Mouse (Mus musculus) brain, adult 2 months (tissue): ENCODE data around the gene Acot3.
"Not testable (repeated sequence)": the region's sequence is repeated elsewhere in the genome, so short reads cannot be mapped to it uniquely, and the experiment has no call there.

Source experiments
- DNase-seq: peaks from one replicate; pipeline ENCODE4 v3.0.0; 2011; ENCODE audit warnings: low read depth, low spot score

Acot3 gene

DNA sequence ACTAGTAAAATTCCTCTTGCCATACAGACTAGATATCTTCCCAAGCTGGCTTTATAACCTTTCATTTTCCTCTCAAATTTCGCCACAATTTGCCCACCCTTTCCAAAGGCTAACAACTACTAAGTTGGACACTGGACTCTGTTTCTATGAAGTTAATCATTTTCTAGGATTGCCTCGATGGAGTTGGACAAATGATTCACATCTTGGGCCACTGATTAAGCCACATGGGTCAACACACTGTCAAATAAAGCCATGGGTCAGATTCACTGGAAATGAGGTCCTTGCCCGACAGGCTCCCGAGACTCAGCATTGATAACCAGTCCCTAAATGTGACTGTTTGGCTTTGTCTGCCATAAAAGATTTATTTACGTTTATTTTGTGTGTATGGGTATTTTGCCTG, 9.7 kb upstream of the Acot3 start:
- no peak for DNase-seq

- no peak for DNase-seq
Observed at GRCm38 (mm10) chr12:84044045-84044444, 7.9 kb upstream of the Acot3 start.

- DNase-seq, result no peak
Observed at GRCm38 (mm10) chr12:84046906-84047305, 5.0 kb upstream of the Acot3 start.

DNA sequence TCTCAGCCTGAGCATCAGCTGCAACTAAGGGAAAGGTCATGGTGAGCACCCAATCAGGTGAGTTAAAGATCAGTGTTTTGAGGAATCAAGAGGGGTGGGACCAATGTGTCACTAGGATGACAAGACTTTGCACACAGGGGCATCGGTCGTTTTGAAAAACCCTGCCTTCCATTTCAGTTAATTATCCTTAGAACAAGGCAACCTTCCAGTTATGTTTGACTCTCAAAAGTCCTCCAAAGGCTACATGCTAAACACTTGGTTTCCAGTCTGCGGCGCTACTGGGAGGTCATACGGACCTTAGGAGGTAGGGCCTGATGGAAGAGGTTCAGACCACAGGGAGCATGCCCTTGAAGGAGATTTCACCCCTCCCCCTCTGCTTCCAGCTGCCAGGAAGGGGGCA, 1.2 kb upstream of the Acot3 start:
- DNase-seq, result not testable (repeated sequence)

GRCm38 (mm10) chr12:84052609-84053008, 665 bp downstream of the Acot3 start:
- peak; percentile 7 for DNase-seq

DNA sequence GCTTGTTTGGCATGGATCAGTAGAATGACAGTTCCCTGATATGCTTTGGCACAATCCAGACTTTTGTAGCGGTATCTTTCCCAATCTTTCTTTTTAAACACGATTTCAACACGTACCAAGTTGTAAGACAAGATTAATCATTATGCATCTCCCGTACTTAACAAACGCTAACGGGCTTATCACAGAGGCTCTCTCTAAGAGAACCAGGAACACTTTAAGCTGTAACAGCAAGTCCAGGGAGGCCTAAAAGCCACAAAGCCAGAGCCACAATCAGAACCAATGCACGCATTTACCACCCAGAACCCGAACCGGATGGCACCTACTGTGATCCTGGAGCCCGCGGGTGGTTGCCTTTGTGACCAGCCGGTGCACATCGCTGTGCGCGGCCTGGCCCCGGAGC, 1.2 kb downstream of the Acot3 start:
- DNase-seq, result peak; percentile 25

- DNase-seq, result peak; percentile 64
Observed at GRCm38 (mm10) chr12:84053679-84054391, 1.9 kb downstream of the Acot3 start.

DNA sequence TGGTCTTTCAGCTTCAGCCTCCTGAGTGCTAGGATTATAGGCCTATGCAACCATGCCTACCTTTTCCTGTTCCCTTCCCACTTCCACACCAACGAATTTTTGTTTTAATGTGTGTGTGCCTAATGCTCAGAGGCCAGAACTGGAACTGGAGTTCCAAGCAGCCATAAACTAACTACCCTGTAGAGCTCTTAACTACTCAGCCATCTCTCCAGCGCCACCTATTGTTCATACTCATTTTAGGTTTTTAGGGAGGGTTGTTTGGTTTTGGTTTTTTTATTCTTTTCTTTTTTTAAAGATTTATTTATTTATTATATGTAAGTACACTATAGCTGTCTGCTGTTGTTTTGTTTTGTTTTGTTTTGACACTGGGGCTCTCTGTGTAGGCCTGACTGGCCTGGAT, 9.0 kb downstream of the Acot3 start:
- peak; percentile 62 for DNase-seq

- no peak for DNase-seq
Observed at GRCm38 (mm10) chr12:84062336-84062735, 10.4 kb downstream of the Acot3 start.

GRCm38 (mm10) chr12:84063228-84063627, 11.3 kb downstream of the Acot3 start:
- DNase-seq, result peak; percentile 12

DNA sequence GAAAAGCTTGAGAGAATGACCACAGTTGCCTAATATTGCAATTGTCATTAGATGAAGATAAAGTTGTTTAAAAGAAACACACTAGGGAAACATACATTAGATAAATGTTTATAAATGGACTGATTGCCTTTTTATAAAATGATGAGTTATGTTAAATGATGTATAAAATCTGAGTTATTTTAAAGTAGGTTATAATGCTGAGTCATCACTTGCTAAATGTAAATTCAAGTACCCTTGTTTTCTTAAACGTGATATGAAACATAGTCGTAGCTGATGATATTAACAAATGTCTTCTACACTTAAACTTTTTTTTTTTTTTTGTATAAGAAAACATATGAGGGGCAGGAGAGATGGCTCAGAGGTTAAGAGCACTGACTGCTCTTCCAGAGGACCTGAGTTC, 11.9 kb downstream of the Acot3 start:
- no peak for DNase-seq

- no peak for DNase-seq
Observed at GRCm38 (mm10) chr12:84064621-84065020, 12.7 kb downstream of the Acot3 start.

- no peak for DNase-seq
Observed at GRCm38 (mm10) chr12:84067752-84068151, 15.8 kb downstream of the Acot3 start.

DNA sequence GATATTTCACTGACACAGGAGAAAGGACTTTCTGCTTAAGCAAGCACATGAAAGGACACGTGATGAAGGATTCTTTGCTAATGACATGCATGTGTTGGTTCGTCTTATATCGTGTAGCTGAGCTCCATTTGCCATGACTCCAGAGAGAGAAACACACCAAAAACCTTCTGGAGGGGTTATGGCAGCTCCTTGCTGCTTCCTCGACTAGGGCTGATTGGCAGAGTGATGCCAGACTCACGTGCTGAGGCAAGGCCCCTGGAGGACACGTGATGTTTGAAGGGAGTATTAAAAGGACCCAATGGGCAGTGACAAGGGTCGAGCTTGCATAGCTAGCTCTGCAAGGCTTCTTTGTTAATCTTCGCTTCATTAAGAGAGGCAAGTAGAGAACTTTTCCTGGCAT, 16.4 kb downstream of the Acot3 start:
- DNase-seq, result no peak

DNA sequence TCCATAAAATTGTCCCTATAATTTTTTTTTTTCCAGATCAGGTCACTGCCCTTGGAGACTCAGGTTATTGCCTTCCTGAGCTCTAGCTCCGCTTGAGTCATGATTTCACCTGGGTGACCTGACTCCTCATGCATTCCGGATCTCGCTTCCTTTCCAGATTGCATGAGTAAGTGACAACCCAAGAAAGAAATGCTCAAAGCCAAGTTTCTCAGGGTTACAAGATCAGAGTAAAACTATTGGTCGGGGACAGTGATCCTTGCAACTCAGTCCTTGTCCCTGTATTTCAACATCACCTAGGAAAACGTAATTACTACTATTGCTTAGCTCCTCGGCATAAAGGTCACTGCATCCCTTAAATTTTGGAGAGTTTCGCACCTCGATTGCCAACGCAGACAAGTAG, 17.0 kb downstream of the Acot3 start, which contains the start of gene Acot5:
Gene Acot5, plus strand, starts transcription at position 340 of the 400 bp plus-strand sequence.
- no peak for DNase-seq

- DNase-seq, result not testable (repeated sequence)
Observed at GRCm38 (mm10) chr12:84069582-84069981, 17.6 kb downstream of the Acot3 start.

DNA sequence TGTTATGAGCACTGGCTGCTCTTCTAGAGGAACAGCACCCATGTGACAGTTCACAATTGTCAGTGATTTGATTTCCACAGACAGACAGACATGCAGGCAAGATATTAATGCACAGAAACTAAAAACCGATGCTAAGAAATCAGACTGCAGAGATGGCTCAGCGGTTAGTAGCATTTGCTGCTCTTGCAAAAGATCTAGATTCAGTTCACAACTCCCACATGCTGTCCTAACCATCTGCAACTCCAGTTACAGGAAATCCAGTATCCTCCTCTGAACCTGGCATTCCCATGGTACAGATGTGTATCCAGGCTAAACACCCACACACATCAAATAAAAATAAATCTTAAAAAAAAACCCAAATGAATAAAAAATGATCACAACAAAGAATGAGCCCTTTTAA, 19.8 kb downstream of the Acot3 start:
- DNase-seq, result peak; percentile 89

GRCm38 (mm10) chr12:84077371-84077990, 25.5 kb downstream of the Acot3 start:
- no peak for DNase-seq

DNA sequence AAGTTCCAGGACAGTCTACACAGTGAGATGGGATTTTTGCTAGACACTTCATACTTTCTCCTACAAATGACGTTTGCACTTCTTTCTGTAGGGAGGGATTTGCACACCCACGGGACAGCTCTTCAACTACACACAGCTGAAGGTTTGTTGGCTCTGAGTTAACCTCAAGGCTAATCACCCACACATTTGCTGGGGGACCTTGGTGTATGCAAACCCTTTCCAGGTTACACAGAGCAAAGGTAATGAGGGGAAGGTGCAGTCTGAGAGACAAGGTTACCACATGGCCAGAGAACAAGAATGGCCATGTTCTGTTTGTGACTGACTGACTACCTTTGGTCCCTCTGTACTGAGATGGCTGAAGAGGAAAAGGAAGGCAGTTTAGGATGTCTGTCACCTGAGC, 31.9 kb downstream of the Acot3 start:
- DNase-seq, result no peak

DNA sequence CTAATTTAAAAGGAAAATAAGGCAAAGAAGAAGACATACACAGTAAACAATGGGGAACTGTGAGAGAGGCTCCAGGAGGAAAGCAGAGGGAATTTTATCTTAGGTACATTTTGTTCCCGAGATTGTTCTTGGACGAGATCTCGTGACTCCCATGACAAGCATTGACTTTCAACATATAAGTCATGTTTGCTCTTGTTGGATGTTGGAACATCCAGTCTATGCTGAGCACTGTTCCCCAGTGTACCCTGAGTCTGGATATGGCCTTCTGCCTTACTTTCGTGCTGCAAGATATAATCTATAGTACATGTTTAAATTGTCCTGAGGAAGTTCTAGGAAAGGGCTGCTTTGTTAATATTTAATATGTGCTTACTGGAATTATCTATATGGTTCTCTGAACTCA, 32.6 kb downstream of the Acot3 start:
- DNase-seq, result no peak

DNA sequence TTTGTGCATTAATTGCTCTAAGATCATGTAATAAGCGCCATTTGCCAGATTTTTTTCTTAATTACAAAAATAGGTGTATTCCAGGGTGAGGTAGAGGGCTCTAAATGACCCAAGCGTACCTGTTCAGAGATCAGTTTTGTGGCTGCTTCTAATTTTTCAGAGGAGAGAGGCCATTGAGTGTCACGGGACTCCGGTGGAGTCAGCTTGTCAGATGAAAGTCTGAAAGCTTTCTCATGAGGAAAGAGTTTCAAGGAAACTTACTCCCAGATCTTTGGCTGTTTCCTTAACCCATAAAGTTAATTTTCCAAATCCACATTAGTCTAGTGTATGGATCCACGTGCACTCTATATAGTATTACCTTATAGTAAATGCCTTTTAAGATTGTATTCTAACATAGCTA, 42.7 kb downstream of the Acot3 start:
- DNase-seq, result not testable (repeated sequence)

DNA sequence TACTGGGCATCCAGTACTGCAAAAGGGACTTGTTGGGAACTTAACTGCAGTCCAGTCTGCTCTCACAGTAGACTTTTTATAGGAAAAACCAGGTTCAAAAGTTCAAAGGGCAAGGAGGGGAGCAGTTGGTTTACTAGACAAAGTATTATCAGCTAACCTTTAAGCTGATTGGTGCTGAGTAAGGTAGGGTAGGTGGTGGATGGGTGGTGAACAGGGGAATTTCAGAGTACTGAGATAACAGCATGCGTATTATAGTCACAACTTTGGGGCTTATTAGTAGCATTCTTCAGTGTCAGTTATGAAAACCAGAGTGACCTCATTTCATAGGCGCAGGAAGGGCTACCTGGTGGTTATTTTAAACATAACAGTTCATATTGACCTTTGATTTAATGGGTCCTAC, 47.7 kb downstream of the Acot3 start:
- DNase-seq, result no peak

GRCm38 (mm10) chr12:84100071-84100470, 48.1 kb downstream of the Acot3 start:
- no peak for DNase-seq
